Mouse (Mus musculus) heart, adult 2 months (tissue): ENCODE measurements at regions not wholly inside any gene's neighbourhood (a gene's known extent, or its start where the extent isn't known, plus 50 kb on each side); places are given as distances from the start of the nearest gene placed in this dataset.

Experiments
- DNase-seq, 2 experiments: peaks; one replicate each; pipeline ENCODE4 v3.0.0; 2021
- H3K27ac ChIP-seq: fragments of 200-600 bp; 2 replicates; pipeline ENCODE4 v1.8.1; 2022
- H3K27me3 ChIP-seq: fragments of 200-500 bp; 2 replicates; pipeline ENCODE4 v1.6.1; 2012; ENCODE audit warnings: mild to moderate bottlenecking, low read length, inconsistent platforms, mixed read lengths; ENCODE audit not compliant: control insufficient read depth, insufficient read depth
- H3K36me3 ChIP-seq: fragments of 200-500 bp; 2 replicates; pipeline ENCODE4 v1.6.1; 2012; ENCODE audit warnings: low read length, inconsistent platforms; ENCODE audit not compliant: control insufficient read depth, insufficient read depth
- H3K4me1 ChIP-seq: fragments of 200-500 bp; 2 replicates; pipeline ENCODE4 v1.6.1; 2011; ENCODE audit warnings: low read length; ENCODE audit not compliant: control insufficient read depth, insufficient read depth
- H3K4me3 ChIP-seq: fragments of 200-600 bp; 2 replicates; pipeline ENCODE4 v1.8.1; 2022
- H3K79me2 ChIP-seq: fragments of 200-500 bp; replicated peaks from 2 replicates; pipeline ENCODE4 v1.6.1; 2012; ENCODE audit warnings: mild to moderate bottlenecking, inconsistent platforms, low read length, moderate library complexity, mixed read lengths; ENCODE audit not compliant: control insufficient read depth, insufficient read depth
- H3K9ac ChIP-seq: fragments of 200-500 bp; 2 replicates; pipeline ENCODE4 v1.6.1; 2012; ENCODE audit warnings: low read depth, mild to moderate bottlenecking, control low read depth, inconsistent platforms, low read length, mixed read lengths
- CTCF ChIP-seq: fragments of 200-600 bp; IDR thresholded peaks from 2 replicates; pipeline ENCODE4 v1.8.1; 2022; ENCODE audit warnings: antibody characterized with exemption, mild to moderate bottlenecking, moderate library complexity
- EP300 ChIP-seq: fragments of 200-500 bp; IDR thresholded peaks from 2 replicates; pipeline ENCODE4 v1.6.1; 2011; ENCODE audit warnings: low read depth, low read length, control low read depth; ENCODE audit not compliant: insufficient read depth
- POLR2A ChIP-seq: fragments of 200-500 bp; IDR thresholded peaks from 2 replicates; pipeline ENCODE4 v1.6.1; 2011; ENCODE audit warnings: mild to moderate bottlenecking, low read depth, low read length, control low read depth; ENCODE audit not compliant: insufficient read depth
- WGBS: fragments of 180-500 bp; shearing (Covaris S2); methylation state at CpG from one replicate; pipeline ENCODE4 v1.1.7; 2018; 5-methylcytosine and 5-hydroxymethylcytosine counted together
- intact Hi-C: fragments of 180-260 bp; cut with DNase I; formaldehyde crosslinking; loops from one replicate; pipeline ENCODE4 v1.15.1; 2025

DNA sequence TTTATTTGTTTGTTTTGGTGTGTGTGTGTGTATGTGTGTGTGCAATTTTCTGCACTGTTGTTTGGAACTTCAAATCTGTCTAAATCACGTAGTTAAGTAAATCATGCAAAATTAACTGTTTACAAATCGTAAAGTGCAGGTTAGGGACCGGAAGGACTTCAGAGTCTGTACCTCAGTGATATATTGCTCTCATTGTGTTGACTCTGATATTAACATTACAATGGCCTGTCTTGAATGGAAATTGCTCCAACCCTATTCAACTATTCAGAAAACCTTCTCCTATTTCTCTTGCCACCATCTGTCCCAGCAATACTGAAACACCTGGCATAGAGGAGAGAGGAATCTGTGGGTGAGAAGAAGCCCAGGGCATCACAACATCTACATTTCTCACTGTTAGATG, 1624.4 kb upstream of the Slc10a2 start:
- H3K36me3 ChIP-seq = no peaks in the 10 kb centered on the region
- H3K4me3 ChIP-seq = no peak overlapping the region
- H3K27me3 ChIP-seq = no peaks in the 10 kb centered on the region
- H3K79me2 ChIP-seq = no peaks in the 10 kb centered on the region
- 78% methylated on average over 3 of the region's 3 CpGs for whole genome bisulfite sequencing
- no peak overlapping the region for H3K9ac ChIP-seq
- no peaks in the 10 kb centered on the region for H3K4me1 ChIP-seq
- H3K27ac ChIP-seq = no peak overlapping the region
- no peak for DNase-seq
- intact Hi-C loops = no loop called here
- TF ChIP-seq CTCF (no peak), EP300 (no peak), POLR2A (no peak)

GRCm38 (mm10) chr8:6708886-6709449, 1603.8 kb upstream of the Slc10a2 start:
- no peak overlapping the region for H3K4me3 ChIP-seq
- H3K27me3 ChIP-seq = no peaks in the 10 kb centered on the region
- no peak overlapping the region for H3K9ac ChIP-seq
- H3K27ac ChIP-seq = no peak overlapping the region
- H3K79me2 ChIP-seq = no peaks in the 10 kb centered on the region
- WGBS = 50% methylated on average over 3 of the region's 3 CpGs
- intact Hi-C loops = no loop called here
- no peaks in the 10 kb centered on the region for H3K4me1 ChIP-seq
- no peak for DNase-seq
- TF ChIP-seq POLR2A (no peak), EP300 (no peak), CTCF (no peak)
- H3K36me3 ChIP-seq = no peaks in the 10 kb centered on the region

DNA sequence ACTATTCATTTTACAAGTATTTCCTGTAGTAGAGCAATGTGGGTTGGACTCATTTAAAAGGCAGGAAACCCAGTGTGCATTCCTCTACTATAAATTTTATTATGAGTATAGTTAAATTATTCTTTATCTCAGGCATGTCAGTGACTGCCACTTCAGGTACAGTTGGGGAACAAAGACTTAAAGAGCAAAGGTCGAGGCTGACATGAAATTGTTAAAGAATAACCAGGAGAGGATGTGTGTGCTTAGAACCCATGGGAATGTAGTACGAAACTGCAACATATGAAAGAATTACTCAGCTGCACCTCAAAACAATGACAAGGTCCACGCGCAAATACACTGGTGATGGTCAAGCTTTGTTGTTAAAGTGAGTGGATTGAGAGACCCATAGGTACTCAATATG, 1583.4 kb upstream of the Slc10a2 start:
- no peak for TF ChIP-seq CTCF
- TF ChIP-seq EP300 = no peak
- TF ChIP-seq POLR2A = no peak
- WGBS = 74% methylated on average over 4 of the region's 4 CpGs
- no peaks in the 10 kb centered on the region for H3K36me3 ChIP-seq
- H3K4me1 ChIP-seq = no peaks in the 10 kb centered on the region
- DNase-seq = no peak
- no peaks in the 10 kb centered on the region for H3K79me2 ChIP-seq
- H3K9ac ChIP-seq = no peak overlapping the region
- no peak overlapping the region for H3K27ac ChIP-seq
- no peak overlapping the region for H3K4me3 ChIP-seq
- intact Hi-C loops = no loop called here
- no peaks in the 10 kb centered on the region for H3K27me3 ChIP-seq

DNA sequence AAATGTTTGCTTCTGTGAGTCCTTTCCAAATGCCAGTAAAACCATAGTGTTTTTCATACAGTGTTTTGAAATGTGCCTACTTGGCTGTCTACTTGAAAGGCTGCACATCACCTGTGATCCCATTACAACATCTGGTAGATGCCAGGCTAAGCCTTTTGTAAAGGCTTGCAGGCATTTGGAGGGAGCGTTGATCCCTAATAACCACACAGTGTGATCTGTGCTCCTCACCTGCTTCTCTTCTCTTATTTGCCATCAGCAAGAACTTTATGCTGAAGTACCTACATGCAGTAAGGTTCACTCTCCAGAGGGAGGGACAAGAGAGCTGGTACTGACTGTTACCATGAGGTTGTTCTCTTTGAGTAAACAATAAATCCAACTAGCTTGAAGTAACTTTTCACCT, 1553.7 kb upstream of the Slc10a2 start:
- no peaks in the 10 kb centered on the region for H3K4me1 ChIP-seq
- no peak overlapping the region for H3K27ac ChIP-seq
- no peaks in the 10 kb centered on the region for H3K79me2 ChIP-seq
- no peaks in the 10 kb centered on the region for H3K27me3 ChIP-seq
- intact Hi-C loops = no loop called here
- no peak overlapping the region for H3K4me3 ChIP-seq
- H3K9ac ChIP-seq = no peak overlapping the region
- no peak for TF ChIP-seq CTCF
- TF ChIP-seq EP300 = no peak
- TF ChIP-seq POLR2A = no peak
- no peaks in the 10 kb centered on the region for H3K36me3 ChIP-seq
- no peak for DNase-seq
- WGBS = 80% methylated on average over 1 of the region's 1 CpGs

DNA sequence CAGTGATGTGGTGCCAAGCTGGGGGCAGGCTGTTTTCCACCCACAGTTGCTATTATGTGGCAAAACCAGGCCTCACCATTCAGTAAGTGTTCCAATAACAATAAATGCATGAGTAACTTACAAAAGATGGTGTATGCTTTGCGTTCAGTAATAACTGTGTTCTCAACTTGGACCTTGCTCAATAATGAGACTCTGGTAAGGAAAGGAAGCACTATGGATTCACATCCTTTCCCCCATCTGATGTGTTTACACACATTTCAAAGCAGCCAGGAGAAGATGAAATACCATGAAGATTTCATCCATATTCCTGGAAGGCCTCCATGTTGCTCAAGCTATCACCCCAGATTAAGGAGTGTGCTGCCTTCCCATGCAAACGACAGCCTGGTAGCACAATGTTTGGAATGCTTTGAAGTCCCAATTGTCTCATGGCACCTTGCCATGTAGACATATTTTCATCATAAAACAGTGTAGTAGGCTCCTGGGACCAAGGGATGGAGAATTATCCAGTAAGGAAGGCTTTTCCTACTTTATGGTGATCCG, 1552.4 kb upstream of the Slc10a2 start:
- H3K27ac ChIP-seq = no peak overlapping the region
- no peaks in the 10 kb centered on the region for H3K36me3 ChIP-seq
- no peak overlapping the region for H3K4me3 ChIP-seq
- no peak overlapping the region for H3K9ac ChIP-seq
- WGBS = 51% methylated on average over 3 of the region's 3 CpGs
- H3K27me3 ChIP-seq = no peaks in the 10 kb centered on the region
- intact Hi-C loops = no loop called here
- TF ChIP-seq POLR2A = no peak
- TF ChIP-seq CTCF = no peak
- no peak for TF ChIP-seq EP300
- no peaks in the 10 kb centered on the region for H3K4me1 ChIP-seq
- no peaks in the 10 kb centered on the region for H3K79me2 ChIP-seq
- no peak for DNase-seq

GRCm38 (mm10) chr8:6652180-6652579, 1547.0 kb upstream of the Slc10a2 start:
- Histone ChIP-seq H3K36me3 (no peaks in the 10 kb centered on the region), H3K4me1 (no peaks in the 10 kb centered on the region), H3K4me3 (no peak overlapping the region), H3K9ac (no peak overlapping the region), H3K79me2 (no peaks in the 10 kb centered on the region), H3K27ac (no peak overlapping the region), H3K27me3 (no peaks in the 10 kb centered on the region)
- intact Hi-C loops = no loop called here
- no peak for TF ChIP-seq POLR2A
- no peak for TF ChIP-seq CTCF
- DNase-seq = no peak
